Mouse (Mus musculus) neural tube, embryonic 11.5 days (tissue): ENCODE data around the gene Sapcd2. TPM values are rescaled to one million over a fixed set of nuclear protein-coding genes. Genes with fewer than 3 reads are reported as not detected.

Experiments
- ATAC-seq: fragments of 200-750 bp; cut with Nextera tagmentation; 2 replicates; pipeline ENCODE4 v1.8.0; 2017; ENCODE audit warnings: moderate number of reproducible peaks, mild to moderate bottlenecking, moderate TSS enrichment, moderate library complexity; ENCODE audit not compliant: insufficient read depth, low FRiP score, low TSS enrichment
- DNase-seq: peaks from one replicate; pipeline ENCODE4 v3.0.0-alpha.2; 2015; ENCODE audit warnings: low spot score
- H3K27ac ChIP-seq: fragments of 300-500 bp; sonication (generic); 2 replicates; pipeline ENCODE4 v1.5.1; 2014; ENCODE audit warnings: low read depth, mild to moderate bottlenecking, low read length
- H3K27me3 ChIP-seq: fragments of 300-500 bp; sonication (generic); 2 replicates; pipeline ENCODE4 v1.6.1; 2014; ENCODE audit warnings: mild to moderate bottlenecking, low read length, mixed read lengths; ENCODE audit not compliant: control insufficient read depth, insufficient read depth
- H3K36me3 ChIP-seq: fragments of 300-500 bp; sonication (generic); 2 replicates; pipeline ENCODE4 v1.6.1; 2014; ENCODE audit warnings: mild to moderate bottlenecking, low read length, moderate library complexity, mixed read lengths; ENCODE audit not compliant: control insufficient read depth, insufficient read depth
- H3K4me1 ChIP-seq: fragments of 300-500 bp; sonication (generic); 2 replicates; pipeline ENCODE4 v1.6.1; 2014; ENCODE audit warnings: low read length, mixed read lengths; ENCODE audit not compliant: control insufficient read depth, insufficient read depth
- H3K4me2 ChIP-seq: fragments of 300-500 bp; sonication (generic); 2 replicates; pipeline ENCODE4 v1.6.1; 2014; ENCODE audit warnings: low read depth, mild to moderate bottlenecking, moderate library complexity
- H3K4me3 ChIP-seq: fragments of 300-500 bp; sonication (generic); 2 replicates; pipeline ENCODE4 v1.5.1; 2014; ENCODE audit warnings: low read depth, low read length
- H3K9ac ChIP-seq: fragments of 300-500 bp; sonication (generic); 2 replicates; pipeline ENCODE4 v1.6.1; 2014; ENCODE audit warnings: mild to moderate bottlenecking, low read length
- H3K9me3 ChIP-seq: fragments of 300-500 bp; sonication (generic); 2 replicates; pipeline ENCODE4 v1.6.1; 2016; ENCODE audit warnings: low read length; ENCODE audit not compliant: control insufficient read depth
- WGBS: fragments of 180-500 bp; shearing (Covaris S2); extraction: QIAGEN DNeasy Blood & Tissue Kit; methylation state at CpG from one replicate; pipeline ENCODE4 v1.1.7; 2014; 5-methylcytosine and 5-hydroxymethylcytosine counted together
- polyA plus RNA-seq: library from polyadenylated mRNA; unstranded; fragments of >200 nt; fragmentation: Nextera tagmentation; extraction: Ambion mirVana; gene quantifications from 2 replicates; pipeline ENCODE4 v1.2.1, GENCODE M21; 2014

Sapcd2 gene
- polyA plus RNA-seq, 1 experiment from 2014 or later: 49.2 TPM

GRCm38 (mm10) chr2:25423626-25424025 is 51.5 kb downstream of the Sapcd2 start:
- no peak for ATAC-seq
- Histone ChIP-seq H3K4me1 (no peaks in the 10 kb centered on the region), H3K27ac (no peak overlapping the region), H3K9me3 (no peaks in the 10 kb centered on the region), H3K9ac (no peak overlapping the region; the same call in 1 of the 2 replicates), H3K27me3 (peaks cover 10% of the 10 kb centered on the region), H3K4me3 (no peak overlapping the region), H3K4me2 (no peak overlapping the region), H3K36me3 (no peaks in the 10 kb centered on the region)
- no peak for DNase-seq
- 54% methylated on average over 1 of the region's 1 CpGs for WGBS

- Histone ChIP-seq H3K4me1 (no peaks in the 10 kb centered on the region), H3K9ac (no peak overlapping the region), H3K27ac (no peak overlapping the region), H3K4me2 (no peak overlapping the region), H3K4me3 (no peak overlapping the region), H3K27me3 (peaks cover 16% of the 10 kb centered on the region), H3K36me3 (no peaks in the 10 kb centered on the region), H3K9me3 (no peaks in the 10 kb centered on the region)
- WGBS: 55% methylated on average over 27 of the region's 27 CpGs
- no peak for DNase-seq
- ATAC-seq: no peak
Observed at GRCm38 (mm10) chr2:25425481-25425880, 53.4 kb downstream of the Sapcd2 start.

GRCm38 (mm10) chr2:25426721-25427191 is 54.6 kb downstream of the Sapcd2 start:
- H3K9me3 ChIP-seq: no peaks in the 10 kb centered on the region
- DNase-seq (peak; percentile 82), ATAC-seq (no peak)
- H3K4me2 ChIP-seq: no peak overlapping the region
- peaks cover 16% of the 10 kb centered on the region for H3K27me3 ChIP-seq
- no peak overlapping the region for H3K27ac ChIP-seq
- 0 out of 2 replicates have a peak, but pooled peaks cover 3% of the 10 kb centered on the region for H3K4me1 ChIP-seq
- H3K4me3 ChIP-seq: no peak overlapping the region
- H3K9ac ChIP-seq: no peak overlapping the region
- 30% methylated on average over 5 of the region's 5 CpGs for WGBS
- no peaks in the 10 kb centered on the region for H3K36me3 ChIP-seq

- ATAC-seq: no peak
- WGBS: 87% methylated on average over 5 of the region's 5 CpGs
- Histone ChIP-seq H3K4me3 (no peak overlapping the region), H3K9me3 (no peaks in the 10 kb centered on the region), H3K27me3 (peaks cover 16% of the 10 kb centered on the region), H3K4me1 (0 out of 2 replicates have a peak, but pooled peaks cover 3% of the 10 kb centered on the region), H3K27ac (no peak overlapping the region), H3K9ac (no peak overlapping the region), H3K4me2 (no peak overlapping the region), H3K36me3 (no peaks in the 10 kb centered on the region)
- DNase-seq: no peak
Observed at GRCm38 (mm10) chr2:25427256-25427655, 55.1 kb downstream of the Sapcd2 start.

Other genes with a start within 250 kb of the Sapcd2 start
- 53.7 and 57.8 TPM in 2 replicates for gene Nrarp, start 191.6 kb upstream of the Sapcd2 start, polyA plus RNA-seq
- gene Tor4a, start 175.4 kb upstream of the Sapcd2 start, polyA plus RNA-seq: 1.6 and 1.9 TPM in 2 replicates
- 94.8 and 99.8 TPM in 2 replicates for gene Nelfb, start 160.8 kb upstream of the Sapcd2 start, polyA plus RNA-seq
- not detected in 2 replicates for gene Stpg3, start 157.7 kb upstream of the Sapcd2 start, polyA plus RNA-seq
- not detected in 2 replicates for gene Fam166a, start 153.6 kb upstream of the Sapcd2 start, polyA plus RNA-seq
- 515 and 528 TPM in 2 replicates for gene Tubb4b, start 147.6 kb upstream of the Sapcd2 start, polyA plus RNA-seq
- gene Slc34a3, start 138.0 kb upstream of the Sapcd2 start, polyA plus RNA-seq: not detected in 2 replicates
- gene Rnf224, start 135.5 kb upstream of the Sapcd2 start, polyA plus RNA-seq: not detected in 2 replicates
- gene Rnf208, start 130.1 kb upstream of the Sapcd2 start, polyA plus RNA-seq: 29.9 and 34.0 TPM in 2 replicates
- not detected in 2 replicates for gene Cysrt1, start 129.9 kb upstream of the Sapcd2 start, polyA plus RNA-seq
- 5.1 and 6.6 TPM in 2 replicates for gene AL732309.1, start 125.5 kb upstream of the Sapcd2 start, polyA plus RNA-seq
- 11.4 and 13.0 TPM in 2 replicates for gene Tmem203, start 116.9 kb upstream of the Sapcd2 start, polyA plus RNA-seq
- gene Tprn, start 109.7 kb upstream of the Sapcd2 start, polyA plus RNA-seq: 4.0 and 5.3 TPM in 2 replicates
- 217 and 227 TPM in 2 replicates for gene Ssna1, start 99.9 kb upstream of the Sapcd2 start, polyA plus RNA-seq
- gene Anapc2, start 99.8 kb upstream of the Sapcd2 start, polyA plus RNA-seq: 120 and 128 TPM in 2 replicates
- gene Tmem210, start 84.2 kb upstream of the Sapcd2 start, polyA plus RNA-seq: not detected in 2 replicates
- gene Lrrc26, start 82.4 kb upstream of the Sapcd2 start, polyA plus RNA-seq: not detected in 2 replicates
- gene Grin1, start 53.1 kb upstream of the Sapcd2 start, polyA plus RNA-seq: 2.5 and 3.7 TPM in 2 replicates
- gene Man1b1, start 40.0 kb upstream of the Sapcd2 start, polyA plus RNA-seq: 65.8 and 87.4 TPM in 2 replicates
- 16.2 and 20.6 TPM in 2 replicates for gene Dpp7, start 16.0 kb upstream of the Sapcd2 start, polyA plus RNA-seq
- gene Uap1l1, start 6.6 kb upstream of the Sapcd2 start, polyA plus RNA-seq: 5.1 and 7.0 TPM in 2 replicates
- 0.12 TPM in 1 of 2 replicates, not detected in the other for gene Entpd2, start 23.6 kb downstream of the Sapcd2 start, polyA plus RNA-seq
- 133 TPM in 2 replicates for gene Npdc1, start 27.0 kb downstream of the Sapcd2 start, polyA plus RNA-seq
- 0.11 TPM in 1 of 2 replicates, not detected in the other for gene Fut7, start 50.9 kb downstream of the Sapcd2 start, polyA plus RNA-seq
- gene Abca2, start 56.4 kb downstream of the Sapcd2 start, polyA plus RNA-seq: 5.0 and 5.6 TPM in 2 replicates
- 0.72 and 0.89 TPM in 2 replicates for gene Clic3, start 84.5 kb downstream of the Sapcd2 start, polyA plus RNA-seq
- 22.0 and 26.3 TPM in 2 replicates for gene Paxx, start 88.8 kb downstream of the Sapcd2 start, polyA plus RNA-seq
- gene Ptgds, start 97.7 kb downstream of the Sapcd2 start, polyA plus RNA-seq: 0.43 TPM in 1 of 2 replicates, not detected in the other
- gene Lcn12, start 121.6 kb downstream of the Sapcd2 start, polyA plus RNA-seq: not detected in 2 replicates
- gene Fbxw5, start 128.4 kb downstream of the Sapcd2 start, polyA plus RNA-seq: 82.4 and 88.3 TPM in 2 replicates
- gene C8g, start 129.4 kb downstream of the Sapcd2 start, polyA plus RNA-seq: 4.4 and 5.1 TPM in 2 replicates
- gene Traf2, start 174.6 kb downstream of the Sapcd2 start, polyA plus RNA-seq: 29.5 and 34.7 TPM in 2 replicates
- 340 and 345 TPM in 2 replicates for gene Edf1, start 185.5 kb downstream of the Sapcd2 start, polyA plus RNA-seq
- 1.5 and 4.4 TPM in 2 replicates for gene Mamdc4, start 202.5 kb downstream of the Sapcd2 start, polyA plus RNA-seq
- 161 and 167 TPM in 2 replicates for gene Phpt1, start 202.9 kb downstream of the Sapcd2 start, polyA plus RNA-seq
- 0.19 and 0.46 TPM in 2 replicates for gene Ajm1, start 209.4 kb downstream of the Sapcd2 start, polyA plus RNA-seq
- 62.3 and 64.4 TPM in 2 replicates for gene Rabl6, start 236.2 kb downstream of the Sapcd2 start, polyA plus RNA-seq
- gene Ccdc183, start 245.4 kb downstream of the Sapcd2 start, polyA plus RNA-seq: 0.20 and 0.30 TPM in 2 replicates
- 18.0 and 20.5 TPM in 2 replicates for gene Tmem141, start 249.7 kb downstream of the Sapcd2 start, polyA plus RNA-seq